Mouse (Mus musculus): ENCODE measurements around the gene Crb1. TPM values are rescaled to one million over a fixed set of nuclear protein-coding genes. Genes with fewer than 3 reads are reported as not detected.
"Not testable (repeated sequence)": the region's sequence is repeated elsewhere in the genome, so short reads cannot be mapped to it uniquely, and the experiment has no call there.

Crb1 gene
- 0.23 and 0.34 TPM in 2 replicates for polyA plus RNA-seq (2012; rRNA removed)

- peak in 1 of 2 experiments; percentile 1 for DNase-seq (ENCODE audit: extremely low spot score in 1 of 2, low spot score in 1 of 2)
Measured at GRCm38 (mm10) chr1:139376638-139377286, at the start of gene Crb1. Crb1 (minus strand) TSS chr1:139377100.

DNA sequence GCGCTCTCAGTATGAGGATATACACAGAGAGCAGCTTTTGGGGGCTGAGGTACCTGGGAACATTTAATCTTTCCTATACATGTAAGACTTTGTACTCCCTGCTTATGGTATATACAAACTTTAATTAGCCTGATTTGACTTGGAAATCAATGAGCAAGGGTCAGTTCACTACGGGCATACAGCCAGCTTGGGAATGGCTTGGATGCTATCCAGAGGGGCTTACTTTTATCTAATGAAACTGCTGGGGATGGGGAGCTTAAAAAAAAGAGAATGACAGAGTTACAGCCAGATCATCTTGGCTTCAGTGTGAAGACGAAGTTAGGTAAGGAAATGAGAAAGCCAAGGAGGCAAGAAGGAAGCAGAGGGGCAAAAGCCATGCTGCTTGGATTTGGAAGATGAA lies 48.1 kb upstream of the Crb1 start:
- DNase-seq (ENCODE audit: extremely low spot score in 1 of 2, low spot score in 1 of 2): no peak

DNA sequence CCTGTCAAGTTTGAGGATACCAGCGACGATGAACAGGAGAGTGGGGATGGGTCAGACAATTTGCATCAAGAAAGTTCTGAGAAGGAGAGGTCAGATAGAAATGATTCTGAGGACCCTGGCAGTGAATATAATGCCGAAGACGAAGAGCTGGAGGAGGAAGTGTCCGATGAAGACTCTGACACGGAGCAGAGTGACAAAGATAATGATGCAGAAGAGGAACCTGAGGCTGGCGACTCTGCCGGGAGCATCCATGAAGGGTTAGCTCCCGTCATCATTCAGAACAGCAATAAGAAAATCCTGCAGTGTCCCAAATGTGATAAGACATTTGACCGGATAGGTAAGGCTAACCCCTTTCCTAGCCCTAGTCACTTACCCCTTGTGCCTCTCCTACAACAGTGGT lies 47.0 kb upstream of the Crb1 start:
- DNase-seq (ENCODE audit: extremely low spot score in 1 of 2, low spot score in 1 of 2): no peak

DNA sequence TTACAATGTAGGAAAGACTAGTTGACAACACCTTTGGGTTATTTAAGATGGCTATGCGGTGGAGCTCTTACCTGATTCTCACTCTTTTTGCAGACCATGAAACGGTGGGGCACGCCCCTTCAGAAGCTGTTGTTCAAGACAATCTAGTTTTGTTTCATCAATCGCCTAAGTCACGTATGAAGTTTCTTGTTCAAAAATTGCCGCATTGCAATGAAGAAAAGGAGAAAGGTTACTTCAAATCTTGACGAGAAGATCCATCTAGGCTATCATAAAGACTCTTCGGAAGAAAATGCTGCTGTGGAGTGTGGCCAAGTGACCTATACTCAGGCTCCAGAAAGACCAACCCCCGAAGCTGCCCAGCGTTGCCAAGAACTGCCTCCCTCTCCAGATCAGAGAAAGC lies 46.0 kb upstream of the Crb1 start:
- no peak for DNase-seq (ENCODE audit: extremely low spot score in 1 of 2, low spot score in 1 of 2)

DNA sequence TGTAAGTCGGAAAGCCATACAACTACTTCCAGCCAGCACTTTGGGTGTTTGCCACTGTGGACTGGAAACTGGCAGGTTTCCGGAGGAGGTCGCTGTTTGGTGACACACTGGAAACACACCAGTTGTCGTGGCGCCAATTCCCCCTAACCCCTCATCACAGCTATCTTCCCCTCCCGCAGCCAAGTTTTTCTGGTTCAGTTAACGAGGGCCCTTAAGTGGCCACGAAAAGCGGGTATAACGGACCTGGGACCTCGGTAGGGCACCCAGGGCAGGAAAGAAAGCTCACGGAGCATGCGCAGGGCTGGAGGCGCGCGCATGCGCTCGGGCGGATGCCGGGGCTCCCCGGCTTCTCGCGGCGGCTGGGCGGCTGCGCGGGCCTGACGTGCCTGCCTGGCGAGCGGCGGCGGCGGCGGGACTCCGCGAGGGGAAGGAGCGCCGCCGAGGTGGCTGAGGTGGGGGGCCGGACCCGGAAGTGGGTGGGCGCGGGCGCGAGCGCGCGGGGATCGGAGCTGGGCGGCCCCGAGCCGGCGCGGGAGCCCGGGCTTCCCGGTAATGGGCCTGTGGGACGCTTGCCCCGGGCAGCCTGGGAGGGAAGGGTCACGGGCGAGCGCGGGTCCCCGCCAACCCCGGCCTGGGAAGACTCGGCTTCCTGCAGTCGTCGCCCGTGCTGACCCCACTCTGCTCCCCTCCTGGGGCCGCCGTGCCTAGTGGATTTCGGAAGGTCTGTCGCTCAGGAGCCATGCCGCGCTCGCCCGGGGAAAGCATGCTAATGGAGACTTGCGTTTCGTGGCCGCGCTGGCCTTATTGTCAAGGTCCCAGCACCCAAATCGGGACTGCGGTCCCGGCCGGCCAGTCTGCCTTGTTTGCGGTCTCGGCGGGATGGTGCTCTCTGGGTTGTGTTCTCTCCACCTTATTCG lies 45.2 kb upstream of the Crb1 start, which contains the start of gene Zbtb41:
Zbtb41 (plus strand) TSS at position 414 of the 917 bp plus-strand sequence.
- peak; percentile 47 to 86 for DNase-seq (ENCODE audit: extremely low spot score in 1 of 2, low spot score in 1 of 2)

- no peak for DNase-seq (ENCODE audit: extremely low spot score in 1 of 2, low spot score in 1 of 2)
Measured at GRCm38 (mm10) chr1:139421521-139421874, 44.6 kb upstream of the Crb1 start.

DNA sequence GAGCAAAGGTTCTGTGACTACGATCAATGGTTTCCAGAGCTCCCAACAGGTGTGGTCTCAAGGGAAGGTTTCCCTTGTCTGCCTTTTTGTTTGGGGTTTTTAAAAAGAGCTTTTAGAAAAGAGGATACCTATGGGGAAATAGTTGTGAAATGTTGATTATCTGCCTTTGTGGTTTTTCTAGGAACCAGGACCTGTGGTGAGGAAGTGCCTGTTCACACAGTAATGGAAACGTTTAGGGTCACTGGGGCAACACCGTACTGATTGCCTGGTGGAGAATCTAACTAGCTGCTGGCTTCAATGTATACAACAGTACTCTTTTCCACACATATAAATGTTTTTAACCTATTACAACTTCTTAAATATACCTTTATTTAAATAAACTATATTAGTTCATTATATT lies 36.6 kb upstream of the Crb1 start:
- DNase-seq (ENCODE audit: extremely low spot score in 1 of 2, low spot score in 1 of 2): no peak

GRCm38 (mm10) chr1:139412365-139412764 lies 35.5 kb upstream of the Crb1 start:
- DNase-seq (ENCODE audit: extremely low spot score in 1 of 2, low spot score in 1 of 2): not testable (repeated sequence)

- no peak for DNase-seq (ENCODE audit: extremely low spot score in 1 of 2, low spot score in 1 of 2)
Measured at GRCm38 (mm10) chr1:139407701-139408100, 30.8 kb upstream of the Crb1 start.

DNA sequence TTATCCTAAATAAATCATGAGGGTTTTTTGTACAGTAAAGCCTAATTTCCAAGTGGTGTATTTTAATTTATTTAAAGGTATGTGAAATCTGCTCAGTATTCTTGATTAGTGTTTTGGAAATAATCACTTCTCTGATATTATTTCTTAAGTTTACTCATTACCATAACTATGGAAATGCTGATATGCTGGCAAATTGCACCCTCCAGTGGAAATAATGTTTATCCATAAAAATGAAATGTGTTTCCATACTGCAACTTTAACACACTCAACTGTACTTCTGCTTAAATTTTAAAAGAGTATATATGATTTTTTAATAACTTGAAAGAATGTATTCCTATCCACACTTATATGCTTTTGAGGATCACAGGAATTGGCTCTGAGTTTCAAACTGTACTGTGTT lies 28.9 kb upstream of the Crb1 start:
- no peak for DNase-seq (ENCODE audit: extremely low spot score in 1 of 2, low spot score in 1 of 2)

- no peak for DNase-seq (ENCODE audit: extremely low spot score in 1 of 2, low spot score in 1 of 2)
Measured at GRCm38 (mm10) chr1:139396589-139396988, 19.7 kb upstream of the Crb1 start.

DNA sequence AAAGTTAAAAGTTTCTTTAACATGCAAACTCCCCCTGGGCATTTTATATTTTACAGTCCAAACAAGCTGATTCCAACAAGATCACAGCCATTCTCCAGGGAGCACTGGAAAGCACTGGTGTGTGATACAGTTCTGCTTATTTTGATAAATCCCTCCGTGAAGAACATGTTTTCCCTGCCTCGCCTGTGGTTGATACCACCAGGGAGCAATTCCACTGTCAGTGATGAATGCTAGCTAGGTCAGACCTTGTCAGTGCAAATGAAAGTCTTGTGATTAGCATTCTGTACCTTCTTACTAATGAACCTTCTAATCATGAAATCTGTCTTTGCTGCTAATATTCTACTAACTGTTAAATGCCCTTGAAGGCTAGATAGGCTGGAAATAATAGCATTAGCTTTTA lies 14.8 kb upstream of the Crb1 start:
- no peak for DNase-seq (ENCODE audit: extremely low spot score in 1 of 2, low spot score in 1 of 2)

DNA sequence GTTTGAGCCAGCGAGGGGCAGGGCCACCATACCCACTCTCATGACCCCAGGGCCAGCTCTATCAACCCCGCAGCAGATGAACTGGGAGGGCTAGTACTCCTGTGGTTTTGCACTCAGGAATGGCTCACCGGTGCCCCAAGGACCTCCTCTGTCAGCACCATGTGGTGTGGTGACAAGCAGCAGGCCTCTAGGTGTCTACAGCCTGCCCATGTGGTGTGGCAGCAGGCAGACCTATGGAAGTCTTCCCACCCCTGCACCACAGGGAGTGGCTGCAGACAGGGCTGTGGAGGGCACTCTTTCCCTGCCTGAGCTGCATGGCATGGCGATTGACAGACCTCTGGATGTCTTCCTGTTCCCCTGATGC lies 2.7 kb upstream of the Crb1 start:
- no peak for DNase-seq (ENCODE audit: extremely low spot score in 1 of 2, low spot score in 1 of 2)

DNA sequence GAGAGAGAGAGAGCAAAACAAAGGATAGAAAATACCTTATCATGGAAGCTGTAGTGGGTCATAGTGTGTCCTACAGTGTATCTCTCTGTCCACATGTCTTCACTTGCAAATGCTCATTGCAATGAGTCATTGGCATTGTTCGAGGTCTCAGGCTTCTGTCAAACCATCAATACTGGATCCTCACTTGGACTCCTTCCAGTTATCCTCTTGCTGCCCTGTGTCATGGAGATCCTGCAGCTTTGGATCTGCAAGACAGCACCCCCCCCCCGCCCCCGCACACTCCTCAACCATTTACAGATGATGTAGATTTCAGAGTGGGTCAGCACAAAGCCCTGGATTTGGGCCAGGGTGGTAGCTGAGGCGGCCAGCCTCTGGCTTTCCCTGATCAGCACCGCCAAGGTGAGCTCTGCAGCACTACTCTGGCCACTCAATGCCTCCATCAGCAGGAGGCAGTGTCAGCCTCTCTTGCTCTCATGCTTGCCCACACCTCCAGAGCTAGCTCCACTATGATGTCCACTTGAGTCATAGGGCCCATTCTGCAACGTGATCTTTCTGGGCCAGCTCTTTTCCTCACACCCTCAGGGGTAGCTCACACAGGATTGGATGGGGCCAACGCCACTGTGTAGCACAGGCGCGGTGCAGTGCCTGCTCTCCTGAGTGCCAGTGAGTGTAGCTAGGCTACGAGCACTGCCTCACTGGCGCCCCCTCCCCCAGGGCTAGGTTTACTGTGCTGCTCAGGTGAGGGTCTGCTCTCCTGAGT lies 2.1 kb upstream of the Crb1 start:
- DNase-seq (ENCODE audit: extremely low spot score in 1 of 2, low spot score in 1 of 2): no peak

DNA sequence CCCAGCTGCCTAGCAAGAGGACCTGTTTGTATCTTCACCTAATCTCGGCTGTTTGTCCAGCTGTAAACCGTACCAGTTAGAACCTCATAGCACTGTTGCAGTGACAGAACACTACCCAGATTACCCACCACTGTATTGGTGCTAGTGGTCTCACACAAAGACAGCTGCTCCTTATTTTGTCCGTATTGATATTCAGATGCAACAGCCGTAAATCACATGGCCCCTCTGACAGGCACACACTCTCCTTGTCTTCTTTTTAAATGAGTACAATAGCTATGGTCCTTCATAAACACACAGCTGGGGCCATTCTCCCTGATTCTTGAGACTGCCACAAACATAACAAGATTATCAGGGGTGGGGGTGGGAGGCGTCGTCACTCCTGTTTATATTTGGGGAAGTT lies 1.0 kb downstream of the Crb1 start:
- no peak for DNase-seq (ENCODE audit: extremely low spot score in 1 of 2, low spot score in 1 of 2)

GRCm38 (mm10) chr1:139371341-139371740 lies 5.6 kb downstream of the Crb1 start:
- DNase-seq (ENCODE audit: extremely low spot score in 1 of 2, low spot score in 1 of 2): no peak

DNA sequence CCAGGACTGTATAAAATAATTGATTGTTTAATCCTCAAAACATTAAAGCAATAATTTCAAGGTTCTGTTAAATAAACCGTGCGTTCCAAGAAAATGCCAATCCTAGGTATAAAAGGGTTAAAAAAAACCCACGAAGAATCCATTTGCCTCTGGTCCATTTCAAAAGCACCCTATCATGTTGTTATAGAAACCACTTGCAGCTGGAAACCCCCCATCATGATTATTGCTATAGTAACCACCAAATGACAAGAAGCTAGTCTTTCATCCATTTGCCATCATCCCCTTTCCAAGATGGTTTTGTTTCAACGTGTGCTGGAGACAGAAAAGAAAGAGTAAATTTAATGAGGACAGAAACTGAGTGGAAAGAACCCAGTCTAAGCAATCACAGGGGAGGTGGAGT lies 28.3 kb downstream of the Crb1 start:
- DNase-seq (ENCODE audit: extremely low spot score in 1 of 2, low spot score in 1 of 2): no peak

DNA sequence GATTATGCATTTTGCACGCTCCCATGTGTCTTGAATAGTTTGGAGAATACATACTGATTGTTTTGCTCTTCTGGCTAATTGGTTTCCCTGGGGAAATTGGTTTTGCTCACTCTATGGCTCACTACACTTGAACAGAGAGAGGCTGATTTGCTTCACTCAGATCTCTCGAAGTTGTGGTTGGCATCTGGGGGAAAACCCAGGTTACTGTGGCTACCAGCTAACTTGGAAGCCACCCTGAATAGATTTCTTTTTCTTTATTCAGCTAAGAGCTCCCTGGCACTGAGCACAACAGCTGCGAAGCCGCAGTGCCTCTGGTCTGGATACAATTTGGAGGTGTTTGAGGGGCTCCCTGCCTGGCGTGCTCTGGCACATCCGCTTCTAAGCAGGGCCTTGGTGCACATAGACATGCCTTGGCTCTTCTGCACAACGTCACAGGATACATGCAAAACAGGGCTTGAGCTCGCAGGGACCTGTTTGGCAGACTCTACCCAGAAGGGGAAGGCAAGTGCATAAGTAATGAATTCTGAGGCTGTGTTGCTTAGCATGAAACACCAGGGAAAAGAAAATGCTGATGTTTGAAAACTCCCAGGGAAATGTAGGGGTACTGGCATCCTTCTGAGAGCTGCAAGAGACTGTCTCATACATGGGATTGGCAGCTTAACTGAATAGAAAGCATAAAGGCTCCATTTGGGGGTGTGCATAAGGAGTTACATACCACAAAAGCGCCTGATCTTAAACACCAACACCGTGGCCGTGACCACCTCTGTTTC lies 30.1 kb downstream of the Crb1 start:
- DNase-seq (ENCODE audit: extremely low spot score in 1 of 2, low spot score in 1 of 2): peak; percentile 7 to 34

- DNase-seq (ENCODE audit: extremely low spot score in 1 of 2, low spot score in 1 of 2): no peak
Measured at GRCm38 (mm10) chr1:139346030-139346601, 30.8 kb downstream of the Crb1 start.

GRCm38 (mm10) chr1:139340178-139340859 lies 36.6 kb downstream of the Crb1 start:
- peak in 1 of 2 experiments; percentile 60 for DNase-seq (ENCODE audit: extremely low spot score in 1 of 2, low spot score in 1 of 2)
